Mouse (Mus musculus): ENCODE measurements at regions not wholly inside any gene's neighbourhood (a gene's known extent, or its start where the extent isn't known, plus 50 kb on each side); places are given as distances from the start of the nearest gene placed in this dataset.

DNA sequence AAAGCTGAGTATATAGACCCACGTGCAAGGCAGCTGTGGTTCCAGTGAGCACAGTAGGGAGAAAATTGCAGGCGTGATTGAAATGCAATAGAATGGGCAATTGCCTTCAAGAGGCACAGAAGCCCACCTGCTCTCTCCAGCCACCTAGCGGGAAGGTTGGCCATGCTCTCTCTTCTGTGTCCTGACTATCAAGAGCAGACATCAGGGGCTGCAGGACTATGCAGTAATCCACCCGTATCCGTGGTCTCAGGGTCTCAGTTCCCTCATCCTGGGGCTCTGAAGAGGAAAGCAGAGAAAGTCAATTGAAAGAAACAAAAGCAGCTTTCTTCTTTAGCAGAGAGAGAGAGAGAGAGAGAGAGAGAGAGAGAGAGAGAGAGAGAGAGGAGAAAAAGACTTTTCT, 112.0 kb upstream of the Arglu1 start:
- H3K36me3 ChIP-seq = no peaks in the 10 kb centered on the region
- WGBS = 58% methylated on average over 5 of the region's 5 CpGs

DNA sequence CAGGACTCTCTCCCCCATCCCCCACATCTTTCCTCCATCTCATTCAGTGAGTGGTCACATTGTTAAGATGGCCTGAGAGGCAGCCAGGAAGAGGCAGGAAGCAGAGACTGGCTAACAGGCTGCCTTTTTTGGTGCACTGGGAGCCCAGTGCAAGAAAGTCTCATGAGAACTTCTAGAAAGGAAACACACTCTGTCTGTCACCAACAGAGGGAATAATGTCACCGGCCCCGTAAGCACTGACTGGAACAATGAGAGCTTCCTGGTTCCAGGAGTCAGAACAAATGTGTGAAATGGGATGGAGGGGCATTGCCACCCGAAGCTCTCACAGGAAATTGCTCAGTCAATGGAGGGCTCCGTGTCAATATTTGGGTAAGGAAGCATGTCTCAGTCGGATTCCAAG, 111.3 kb upstream of the Arglu1 start:
- Histone ChIP-seq H3K9ac (replicated peaks) (no peak overlapping the region), H3K9me3 (no peaks in the 10 kb centered on the region), H3K27ac (no peak overlapping the region), H3K4me3 (replicated peaks) (no peak overlapping the region), H3K4me2 (no peak overlapping the region), H3K27me3 (no peaks in the 10 kb centered on the region), H3K36me3 (no peaks in the 10 kb centered on the region), H3K4me1 (replicated peaks) (peaks cover 11% of the 10 kb centered on the region; the same call in 1 of the 2 replicates)
- 65% methylated on average over 5 of the region's 5 CpGs for WGBS
- no peak for ATAC-seq (ENCODE audit: insufficient number of reproducible peaks, insufficient read depth, low FRiP score, low TSS enrichment, low read depth)

More for the DNA sequence above, 112.0 kb upstream of the Arglu1 start:
- Histone ChIP-seq H3K9me3 (no peaks in the 10 kb centered on the region), H3K4me1 (replicated peaks) (peaks cover 11% of the 10 kb centered on the region; the same call in 1 of the 2 replicates), H3K9ac (replicated peaks) (no peak overlapping the region), H3K27me3 (no peaks in the 10 kb centered on the region), H3K4me2 (no peak overlapping the region), H3K27ac (no peak overlapping the region), H3K4me3 (replicated peaks) (no peak overlapping the region)
- ATAC-seq (ENCODE audit: insufficient number of reproducible peaks, insufficient read depth, low FRiP score, low TSS enrichment, low read depth) = no peak

DNA sequence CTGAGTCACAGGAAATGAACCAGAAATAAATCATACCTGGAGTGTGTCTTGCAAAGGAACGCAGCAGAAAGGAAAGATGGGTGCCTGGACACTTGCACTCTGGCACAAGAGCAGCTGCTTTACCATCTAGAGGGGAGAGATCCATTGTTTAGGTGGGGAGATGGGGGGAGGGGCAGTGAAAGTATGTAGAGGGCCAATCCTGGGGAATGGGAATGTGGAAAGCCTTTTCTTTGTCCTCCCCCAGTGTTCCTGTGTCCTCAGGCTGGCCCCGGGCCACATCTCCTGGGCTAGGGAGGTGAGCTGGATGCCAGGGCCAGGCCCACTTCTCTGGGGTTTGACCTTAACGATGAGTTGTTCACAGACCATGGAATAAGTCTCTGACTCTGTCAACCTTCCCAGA, 107.2 kb upstream of the Arglu1 start:
- Histone ChIP-seq H3K9ac (replicated peaks) (no peak overlapping the region), H3K4me3 (replicated peaks) (no peak overlapping the region), H3K4me2 (no peak overlapping the region), H3K27me3 (no peaks in the 10 kb centered on the region), H3K9me3 (no peaks in the 10 kb centered on the region), H3K4me1 (replicated peaks) (peaks cover 22% of the 10 kb centered on the region), H3K27ac (no peak overlapping the region), H3K36me3 (no peaks in the 10 kb centered on the region)
- no peak for ATAC-seq (ENCODE audit: insufficient number of reproducible peaks, insufficient read depth, low FRiP score, low TSS enrichment, low read depth)
- WGBS = 51% methylated on average over 3 of the region's 3 CpGs

DNA sequence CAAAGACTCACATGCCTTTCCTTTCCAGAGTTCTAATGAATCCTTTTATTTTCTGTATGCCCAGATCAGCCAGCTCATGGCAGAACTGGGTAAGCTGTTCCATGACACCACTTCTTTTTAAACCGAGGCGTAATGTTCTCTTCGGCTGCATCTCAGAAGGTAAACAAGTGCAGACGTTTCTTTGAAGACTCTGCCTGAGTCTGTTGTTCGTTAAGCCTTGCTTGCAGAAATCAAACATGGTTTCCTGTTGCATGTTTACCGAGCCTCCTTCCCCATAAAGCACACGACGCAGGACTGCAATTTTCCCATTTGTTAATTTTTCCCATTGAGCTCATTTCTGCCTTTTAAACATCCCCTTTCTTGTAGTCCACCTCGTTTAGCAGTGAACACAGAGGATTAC, 106.6 kb upstream of the Arglu1 start:
- no peak for ATAC-seq (ENCODE audit: insufficient number of reproducible peaks, insufficient read depth, low FRiP score, low TSS enrichment, low read depth)
- no peaks in the 10 kb centered on the region for H3K27me3 ChIP-seq

DNA sequence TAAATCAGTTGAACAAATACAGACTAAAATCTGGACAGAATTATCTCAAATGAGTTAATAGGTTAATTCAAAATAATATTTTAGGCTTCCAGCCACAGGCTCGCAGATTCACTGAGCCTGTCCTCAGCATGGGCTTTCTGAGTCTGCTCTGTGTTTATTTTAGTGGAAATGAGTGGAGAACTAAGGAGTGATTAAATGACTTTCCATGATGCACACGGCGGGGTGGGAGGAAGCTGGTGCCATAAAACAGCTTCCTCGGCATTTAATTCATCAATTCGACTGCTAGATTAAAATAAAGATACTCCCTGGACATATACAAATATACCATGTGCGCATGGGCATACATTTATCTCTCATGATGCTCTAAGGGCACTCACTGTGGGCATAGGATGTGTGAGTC, 104.4 kb upstream of the Arglu1 start:
- H3K4me2 ChIP-seq = no peak overlapping the region
- H3K27ac ChIP-seq = no peak overlapping the region
- peaks cover 14% of the 10 kb centered on the region for H3K4me1 ChIP-seq (replicated peaks)
- H3K27me3 ChIP-seq = no peaks in the 10 kb centered on the region
- no peaks in the 10 kb centered on the region for H3K36me3 ChIP-seq
- 33% methylated on average over 6 of the region's 6 CpGs for WGBS
- ATAC-seq (ENCODE audit: insufficient number of reproducible peaks, insufficient read depth, low FRiP score, low TSS enrichment, low read depth) = no peak
- no peak overlapping the region for H3K9ac ChIP-seq (replicated peaks)
- no peaks in the 10 kb centered on the region for H3K9me3 ChIP-seq
- H3K4me3 ChIP-seq (replicated peaks) = no peak overlapping the region

More for the DNA sequence above, 106.6 kb upstream of the Arglu1 start:
- Histone ChIP-seq H3K36me3 (no peaks in the 10 kb centered on the region), H3K4me2 (no peak overlapping the region), H3K4me3 (replicated peaks) (no peak overlapping the region), H3K4me1 (replicated peaks) (peaks cover 22% of the 10 kb centered on the region), H3K9me3 (no peaks in the 10 kb centered on the region), H3K9ac (replicated peaks) (no peak overlapping the region), H3K27ac (no peak overlapping the region)
- 15% methylated on average over 9 of the region's 9 CpGs for WGBS

DNA sequence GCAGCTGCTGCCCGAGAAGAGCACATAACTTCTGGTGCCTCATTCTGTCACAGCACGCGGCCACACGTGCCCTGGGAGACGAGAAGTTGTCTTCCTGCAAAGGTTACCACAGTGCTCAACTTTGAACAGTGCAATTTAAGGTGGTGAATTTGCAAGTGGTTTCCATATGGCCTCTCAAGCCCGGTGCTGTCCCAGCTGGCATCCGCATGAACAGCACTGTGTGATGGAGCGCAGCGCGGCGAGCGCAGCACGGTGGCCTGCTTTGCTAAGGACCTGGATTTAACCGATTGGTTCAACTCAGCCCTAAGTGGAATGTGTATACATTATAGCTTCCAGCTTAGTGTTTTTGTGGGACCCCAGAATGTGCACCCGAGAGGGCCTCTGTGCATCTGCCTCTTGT, 89.6 kb upstream of the Arglu1 start:
- Histone ChIP-seq H3K9me3 (no peaks in the 10 kb centered on the region), H3K9ac (replicated peaks) (no peak overlapping the region), H3K4me3 (replicated peaks) (no peak overlapping the region), H3K4me1 (replicated peaks) (peaks cover 7% of the 10 kb centered on the region), H3K27ac (no peak overlapping the region), H3K27me3 (no peaks in the 10 kb centered on the region), H3K36me3 (no peaks in the 10 kb centered on the region), H3K4me2 (peak overlapping the region; percentile 21; the same call in 1 of the 2 replicates)
- peak; percentile 71 for ATAC-seq (ENCODE audit: insufficient number of reproducible peaks, insufficient read depth, low FRiP score, low TSS enrichment, low read depth)
- WGBS = 33% methylated on average over 15 of the region's 15 CpGs

DNA sequence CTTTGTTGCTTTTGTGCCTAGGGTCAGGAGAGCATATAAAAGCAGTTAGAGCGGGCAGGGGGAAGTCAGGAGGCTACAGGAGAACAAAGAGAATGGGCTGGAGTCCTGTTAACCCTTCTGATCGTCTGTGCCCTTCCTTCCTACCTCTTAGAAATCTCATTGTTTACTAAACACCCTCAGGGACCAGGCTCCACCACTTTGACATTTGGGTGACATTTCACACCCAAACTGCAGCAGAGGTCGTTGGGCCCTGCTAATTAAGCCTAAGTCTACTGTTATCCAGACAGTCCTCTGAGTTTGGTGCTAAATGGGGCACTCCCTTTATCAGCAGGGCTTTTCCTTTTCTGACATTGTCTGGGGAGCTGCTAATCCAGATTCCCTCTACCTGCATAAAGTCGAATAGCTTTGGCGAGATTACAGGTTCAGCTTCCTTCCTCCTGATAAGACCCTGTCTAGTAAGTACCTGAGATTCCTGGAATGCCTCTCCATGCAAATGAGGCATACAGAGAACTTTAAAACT, 84.2 kb upstream of the Arglu1 start:
- Histone ChIP-seq H3K27ac (no peak overlapping the region), H3K27me3 (0 out of 2 replicates have a peak, but pooled peaks cover 4% of the 10 kb centered on the region), H3K9ac (replicated peaks) (no peak overlapping the region), H3K9me3 (no peaks in the 10 kb centered on the region), H3K36me3 (no peaks in the 10 kb centered on the region), H3K4me3 (replicated peaks) (no peak overlapping the region), H3K4me2 (no peak overlapping the region), H3K4me1 (replicated peaks) (peaks cover 22% of the 10 kb centered on the region)
- 25% methylated on average over 5 of the region's 5 CpGs for WGBS
- no peak for ATAC-seq (ENCODE audit: insufficient number of reproducible peaks, insufficient read depth, low FRiP score, low TSS enrichment, low read depth)

DNA sequence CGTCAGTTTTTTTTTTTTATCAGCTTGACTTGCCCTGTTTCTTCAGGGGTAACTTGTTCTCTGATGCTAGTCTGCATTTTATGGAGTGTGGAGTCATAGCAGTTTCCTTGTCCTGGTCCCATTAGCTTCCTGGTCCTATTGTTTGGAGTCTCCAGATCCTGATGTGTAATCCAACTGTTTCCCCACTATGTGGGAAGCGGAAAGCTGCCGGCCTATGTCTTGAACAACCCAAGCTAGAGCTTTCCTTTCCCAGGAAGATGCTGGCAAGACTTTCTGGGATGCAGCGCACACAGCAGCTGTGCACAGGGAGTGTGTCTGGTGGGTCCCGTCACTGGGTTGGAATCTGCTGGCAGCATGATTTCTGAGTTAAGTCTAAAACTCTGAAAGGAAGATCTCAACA, 82.1 kb upstream of the Arglu1 start:
- Histone ChIP-seq H3K27me3 (peaks cover 4% of the 10 kb centered on the region; the same call in 1 of the 2 replicates), H3K9ac (replicated peaks) (no peak overlapping the region), H3K4me3 (replicated peaks) (no peak overlapping the region), H3K9me3 (no peaks in the 10 kb centered on the region), H3K27ac (no peak overlapping the region), H3K4me2 (no peak overlapping the region), H3K36me3 (no peaks in the 10 kb centered on the region), H3K4me1 (replicated peaks) (peaks cover 28% of the 10 kb centered on the region)
- 69% methylated on average over 5 of the region's 5 CpGs for WGBS
- no peak for ATAC-seq (ENCODE audit: insufficient number of reproducible peaks, insufficient read depth, low FRiP score, low TSS enrichment, low read depth)

DNA sequence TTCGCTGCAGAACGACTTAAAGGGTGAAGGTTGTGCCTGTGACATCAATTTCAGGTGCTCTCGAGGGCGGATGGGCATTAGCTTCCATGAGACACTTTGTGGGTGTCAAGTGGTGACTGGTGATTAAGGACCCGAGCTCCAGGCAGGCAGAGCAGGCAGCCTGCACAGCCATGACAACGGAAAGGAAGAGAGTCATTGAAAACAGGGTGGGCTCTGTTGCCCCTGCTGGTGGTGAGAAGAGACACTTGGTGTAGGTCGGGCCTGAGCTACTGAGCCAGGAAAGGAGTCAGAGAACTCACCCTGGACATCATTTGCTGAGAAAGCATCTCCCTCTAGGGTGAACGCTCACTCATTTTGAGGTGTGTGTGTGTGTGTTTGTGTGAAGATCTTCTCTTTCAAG, 80.1 kb upstream of the Arglu1 start:
- Histone ChIP-seq H3K4me3 (replicated peaks) (no peak overlapping the region), H3K27me3 (peaks cover 4% of the 10 kb centered on the region; the same call in 1 of the 2 replicates)
- WGBS = 67% methylated on average over 8 of the region's 8 CpGs

DNA sequence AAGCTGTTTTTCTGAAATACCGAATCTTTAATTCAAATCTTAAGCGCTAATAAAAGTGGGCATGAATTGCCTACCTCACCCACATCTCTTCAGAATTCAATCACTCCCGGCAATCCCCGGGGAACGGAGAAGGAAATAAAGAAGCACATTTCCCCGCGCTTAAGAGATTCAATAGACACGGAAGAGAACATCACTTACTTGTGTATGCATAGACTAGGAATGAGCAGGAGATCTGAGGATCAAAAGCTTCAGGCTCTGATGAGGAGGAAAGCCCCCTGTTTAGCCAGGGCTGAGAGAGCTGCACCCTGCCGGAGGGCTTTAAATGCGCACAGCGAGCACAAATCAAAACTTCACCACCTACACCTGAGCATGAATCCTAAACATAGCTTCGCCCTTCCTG, 72.0 kb upstream of the Arglu1 start:
- Histone ChIP-seq H3K27ac (no peak overlapping the region), H3K9ac (replicated peaks) (no peak overlapping the region), H3K4me2 (no peak overlapping the region), H3K27me3 (no peaks in the 10 kb centered on the region), H3K4me1 (replicated peaks) (no peaks in the 10 kb centered on the region), H3K36me3 (no peaks in the 10 kb centered on the region), H3K9me3 (no peaks in the 10 kb centered on the region), H3K4me3 (replicated peaks) (no peak overlapping the region)
- ATAC-seq (ENCODE audit: insufficient number of reproducible peaks, insufficient read depth, low FRiP score, low TSS enrichment, low read depth) = no peak
- WGBS = 83% methylated on average over 12 of the region's 12 CpGs

More for the DNA sequence above, 80.1 kb upstream of the Arglu1 start:
- Histone ChIP-seq H3K36me3 (no peaks in the 10 kb centered on the region), H3K4me2 (no peak overlapping the region), H3K27ac (no peak overlapping the region), H3K4me1 (replicated peaks) (peaks cover 28% of the 10 kb centered on the region), H3K9ac (replicated peaks) (no peak overlapping the region), H3K9me3 (no peaks in the 10 kb centered on the region)
- ATAC-seq (ENCODE audit: insufficient number of reproducible peaks, insufficient read depth, low FRiP score, low TSS enrichment, low read depth) = no peak

DNA sequence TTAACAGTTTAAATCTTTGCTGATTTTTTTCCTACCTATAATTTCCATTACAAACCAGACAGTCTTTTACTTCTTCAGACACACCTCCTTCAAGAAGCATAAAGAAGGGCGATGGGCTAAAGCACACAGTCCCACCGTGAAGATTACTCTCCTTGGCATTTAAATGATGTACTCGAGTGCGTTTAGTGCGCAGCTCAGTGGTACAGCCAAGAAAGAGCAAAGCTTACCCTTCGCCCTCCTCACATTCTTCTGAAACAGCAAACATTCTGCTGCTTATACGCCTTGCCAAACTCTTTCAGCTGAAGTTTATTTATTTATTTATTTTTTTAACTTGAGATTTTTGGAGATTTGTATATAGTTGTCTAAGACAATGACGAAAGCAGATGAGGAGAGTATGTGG, 68.0 kb upstream of the Arglu1 start:
- H3K9me3 ChIP-seq = no peaks in the 10 kb centered on the region
- WGBS = 81% methylated on average over 8 of the region's 8 CpGs
- H3K27ac ChIP-seq = no peak overlapping the region
- ATAC-seq (ENCODE audit: insufficient number of reproducible peaks, insufficient read depth, low FRiP score, low TSS enrichment, low read depth) = no peak
- H3K4me2 ChIP-seq = no peak overlapping the region
- H3K36me3 ChIP-seq = no peaks in the 10 kb centered on the region
- H3K4me3 ChIP-seq (replicated peaks) = no peak overlapping the region
- no peaks in the 10 kb centered on the region for H3K27me3 ChIP-seq
- no peak overlapping the region for H3K9ac ChIP-seq (replicated peaks)
- H3K4me1 ChIP-seq (replicated peaks) = no peaks in the 10 kb centered on the region

DNA sequence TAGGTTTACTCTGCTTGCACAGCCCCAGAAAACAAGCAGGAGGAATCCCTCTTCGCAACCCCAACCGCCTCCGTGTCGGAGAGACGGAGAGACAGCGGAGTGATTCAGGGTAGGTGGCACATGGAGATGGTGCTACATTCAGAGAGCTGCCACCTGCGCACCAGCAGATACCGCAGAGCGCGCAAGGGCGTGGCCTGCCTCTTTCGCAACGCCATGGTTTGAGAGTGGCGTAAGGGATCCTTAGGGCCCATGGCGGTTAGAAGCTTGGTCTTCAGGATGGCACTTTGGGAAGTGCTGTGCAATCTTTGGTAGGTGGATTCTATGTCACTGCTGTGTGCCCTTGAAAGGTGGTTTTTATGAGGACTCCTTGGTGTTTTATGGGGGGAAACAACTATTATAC, 60.9 kb upstream of the Arglu1 start:
- H3K4me2 ChIP-seq = no peak overlapping the region
- no peaks in the 10 kb centered on the region for H3K36me3 ChIP-seq
- WGBS = 90% methylated on average over 15 of the region's 15 CpGs
- no peak overlapping the region for H3K4me3 ChIP-seq (replicated peaks)
- H3K27ac ChIP-seq = no peak overlapping the region
- H3K4me1 ChIP-seq (replicated peaks) = no peaks in the 10 kb centered on the region
- H3K27me3 ChIP-seq = no peaks in the 10 kb centered on the region
- ATAC-seq (ENCODE audit: insufficient number of reproducible peaks, insufficient read depth, low FRiP score, low TSS enrichment, low read depth) = no peak
- H3K9ac ChIP-seq (replicated peaks) = no peak overlapping the region
- no peaks in the 10 kb centered on the region for H3K9me3 ChIP-seq
